Mouse (Mus musculus): ENCODE results near the gene Podxl2. TPM values are rescaled to one million over a fixed set of nuclear protein-coding genes. Genes with fewer than 3 reads are reported as not detected.

Gene Podxl2
- polyA plus RNA-seq, 1 experiment from 2014 or later: 634 TPM

Other genes with a start within 250 kb of the Podxl2 start
- gene Kbtbd12, start 237.1 kb downstream of the Podxl2 start, polyA plus RNA-seq (2014; fragmentation: Nextera tagmentation; extraction: Ambion mirVana): 0.43 and 0.55 TPM in 2 replicates
- 56.7 and 73.4 TPM in 2 replicates for gene Mgll, start 150.6 kb downstream of the Podxl2 start, polyA plus RNA-seq (2014; fragmentation: Nextera tagmentation; extraction: Ambion mirVana)
- 40.7 and 42.4 TPM in 2 replicates for gene Abtb1, start 33.1 kb downstream of the Podxl2 start, polyA plus RNA-seq (2014; fragmentation: Nextera tagmentation; extraction: Ambion mirVana)
- 15.1 and 22.6 TPM in 2 replicates for gene Mcm2, start 23.7 kb upstream of the Podxl2 start, polyA plus RNA-seq (2014; fragmentation: Nextera tagmentation; extraction: Ambion mirVana)
- 54.2 and 58.0 TPM in 2 replicates for gene Tpra1, start 27.2 kb upstream of the Podxl2 start, polyA plus RNA-seq (2014; fragmentation: Nextera tagmentation; extraction: Ambion mirVana)

Measured in neural tube, embryonic 14.5 days (tissue).